9 mouse cellular contexts compared by ENCODE assay signal in genomic region chr5:21724427-21724826, GRCm38 (mm10). TPM values are rescaled to one million over a fixed set of nuclear protein-coding genes. Genes with fewer than 3 reads are reported as not detected.
DNase-seq lines count a peak whose midpoint lies in the region; ATAC-seq and TF ChIP-seq lines count a peak whose summit lies in the region.
"Had no signal": no experiment of that assay in that cellular context is flagged by ENCODE, and none has a peak within 500 bp of the region (broad histone marks: within the 10 kb centered on the region; RNA-seq: fewer than 3 reads in every experiment).

No protein-coding gene starts in this region.

- WGBS in stomach, embryonic 14.5 days: 36% methylated on average over 1 of the region's 1 CpGs
- 54% methylated on average over 1 of the region's 1 CpGs for WGBS in stomach, postnatal 0 days
- WGBS in limb, embryonic 14.5 days: 32% methylated on average over 1 of the region's 1 CpGs
- WGBS in stomach, embryonic 16.5 days: 49% methylated on average over 1 of the region's 1 CpGs

- H3K27ac ChIP-seq in stomach, embryonic 14.5 days (ENCODE audit: low read length): peak overlapping the region; percentile 21; the same call in 1 of the 2 replicates
- no peak overlapping the region for H3K27ac ChIP-seq in stomach, postnatal 0 days (replicated peaks)
- peak overlapping the region; percentile 77 for H3K27ac ChIP-seq in limb, embryonic 14.5 days (replicated peaks; ENCODE audit: low read depth, low read length)
- 0 out of 2 replicates have a peak overlapping the region, but pooled peaks have one; percentile 12 for H3K27ac ChIP-seq in stomach, embryonic 16.5 days (ENCODE audit: low read length)
- H3K27ac ChIP-seq: gastrocnemius, adult 2 months had no signal

- H3K9ac ChIP-seq in stomach, embryonic 14.5 days (replicated peaks; ENCODE audit: low read depth, low read length): no peak overlapping the region
- no peak overlapping the region for H3K9ac ChIP-seq in stomach, postnatal 0 days (ENCODE audit: low read length)
- no peak overlapping the region for H3K9ac ChIP-seq in limb, embryonic 14.5 days (ENCODE audit: low read depth, low read length, severe bottlenecking)
- no peak overlapping the region for H3K9ac ChIP-seq in stomach, embryonic 16.5 days (ENCODE audit: low read length)

- no peak for TF ChIP-seq EP300 in stomach, postnatal 0 days (optimal IDR thresholded peaks at IDR 0.05)

- ATAC-seq in frontal cortex, adult (ENCODE audit: low TSS enrichment): peak; percentile 41; the same call in 1 of the 2 replicates
- no peak for ATAC-seq in stomach, embryonic 14.5 days (ENCODE audit: insufficient number of reproducible peaks, insufficient read depth, low FRiP score, low read depth)
- ATAC-seq in stomach, postnatal 0 days (ENCODE audit: low FRiP score, low TSS enrichment): no peak
- ATAC-seq in limb, embryonic 14.5 days (ENCODE audit: low FRiP score, low read depth): no peak
- ATAC-seq in stomach, embryonic 16.5 days (ENCODE audit: insufficient read depth, low FRiP score): no peak

- no peaks in the 10 kb centered on the region for H3K4me1 ChIP-seq in stomach, embryonic 14.5 days (ENCODE audit: control insufficient read depth, insufficient read depth, low read length)
- H3K4me1 ChIP-seq in stomach, postnatal 0 days (replicated peaks; ENCODE audit: control insufficient read depth, insufficient read depth): no peaks in the 10 kb centered on the region
- peaks cover 8% of the 10 kb centered on the region; the same call in 1 of the 2 replicates for H3K4me1 ChIP-seq in limb, embryonic 14.5 days (ENCODE audit: control insufficient read depth, insufficient read depth, low read length)
- 0 out of 2 replicates have a peak, but pooled peaks cover 2% of the 10 kb centered on the region for H3K4me1 ChIP-seq in stomach, embryonic 16.5 days (ENCODE audit: control insufficient read depth, insufficient read depth, low read length)

- no peak for TF ChIP-seq CTCF in stomach, postnatal 0 days (IDR thresholded peaks at IDR 0.05; ENCODE audit: low read depth)

- no peak for TF ChIP-seq POLR2A in limb, embryonic 14.5 days (IDR thresholded peaks at IDR 0.05; ENCODE audit: borderline replicate concordance, extremely low read depth, insufficient read depth, insufficient read length)

- no peak overlapping the region for H3K4me2 ChIP-seq in stomach, embryonic 14.5 days (replicated peaks; ENCODE audit: low read depth, low read length)
- H3K4me2 ChIP-seq in stomach, postnatal 0 days (replicated peaks; ENCODE audit: low read depth): no peak overlapping the region
- no peak overlapping the region for H3K4me2 ChIP-seq in limb, embryonic 14.5 days (replicated peaks; ENCODE audit: low read depth, low read length, severe bottlenecking)
- no peak overlapping the region for H3K4me2 ChIP-seq in stomach, embryonic 16.5 days (ENCODE audit: low read depth, low read length)

- no peaks in the 10 kb centered on the region for H3K9me3 ChIP-seq in stomach, embryonic 14.5 days (ENCODE audit: control insufficient read depth, low read depth, low read length)
- H3K9me3 ChIP-seq in stomach, postnatal 0 days (ENCODE audit: control insufficient read depth, low read length): no peaks in the 10 kb centered on the region
- H3K9me3 ChIP-seq in limb, embryonic 14.5 days (ENCODE audit: control insufficient read depth, low read length): no peaks in the 10 kb centered on the region
- H3K9me3 ChIP-seq in stomach, embryonic 16.5 days (replicated peaks; ENCODE audit: control insufficient read depth, low read length): no peaks in the 10 kb centered on the region

- no peak overlapping the region for H3K4me3 ChIP-seq in stomach, embryonic 14.5 days (ENCODE audit: low read depth, low read length)
- H3K4me3 ChIP-seq in stomach, postnatal 0 days (ENCODE audit: low read depth, low read length): no peak overlapping the region
- H3K4me3 ChIP-seq in limb, embryonic 14.5 days (replicated peaks; ENCODE audit: low read length): no peak overlapping the region
- H3K4me3 ChIP-seq in stomach, embryonic 16.5 days (replicated peaks; ENCODE audit: low read length): no peak overlapping the region
- H3K4me3 ChIP-seq: gastrocnemius, adult 2 months had no signal

- H3K27me3 ChIP-seq in stomach, embryonic 14.5 days (ENCODE audit: control insufficient read depth, insufficient read depth, low read length): no peaks in the 10 kb centered on the region
- H3K27me3 ChIP-seq in stomach, postnatal 0 days (ENCODE audit: control insufficient read depth, insufficient read depth, low read length): no peaks in the 10 kb centered on the region
- H3K27me3 ChIP-seq in limb, embryonic 14.5 days (ENCODE audit: control insufficient read depth, insufficient read depth, low read length): no peaks in the 10 kb centered on the region
- no peaks in the 10 kb centered on the region for H3K27me3 ChIP-seq in stomach, embryonic 16.5 days (ENCODE audit: control insufficient read depth, insufficient read depth, low read length)

- no peaks in the 10 kb centered on the region for H3K36me3 ChIP-seq in stomach, embryonic 14.5 days (ENCODE audit: control insufficient read depth, insufficient read depth, low read length)
- H3K36me3 ChIP-seq in stomach, postnatal 0 days (ENCODE audit: control insufficient read depth, insufficient read depth, low read length): no peaks in the 10 kb centered on the region
- no peaks in the 10 kb centered on the region for H3K36me3 ChIP-seq in limb, embryonic 14.5 days (ENCODE audit: control insufficient read depth, insufficient read depth, low read length)
- H3K36me3 ChIP-seq in stomach, embryonic 16.5 days (ENCODE audit: control insufficient read depth, insufficient read depth, low read length): no peaks in the 10 kb centered on the region

- DNase-seq in frontal cortex, adult 2 months (ENCODE audit: extremely low spot score in 1 of 2, low spot score in 1 of 2): no peak
- DNase-seq in stomach, postnatal 0 days (ENCODE audit: low spot score): no peak
- no peak for DNase-seq in limb, embryonic 14.5 days (ENCODE audit: low spot score)
- no peak for DNase-seq in spleen, postnatal 10 days (ENCODE audit: low spot score in 2 of 2)
- no peak for DNase-seq in urinary bladder, adult 18-20 months (ENCODE audit: low spot score in 2 of 2)
- DNase-seq: gastrocnemius, adult 2 months had no signal

RNA-seq across cellular contexts. Expression of gene Pmpcb, which starts 12.5 kb away (rescaled TPM):
- polyA plus RNA-seq in frontal cortex, adult 2 months (2012; rRNA removed): 56.2 and 61.2 TPM in 2 replicates
- polyA plus RNA-seq in stomach, embryonic 14.5 days (2014; fragmentation: Nextera tagmentation; extraction: Ambion mirVana): 83.7 and 84.3 TPM in 2 replicates
- 53.6 and 56.7 TPM in 2 replicates for polyA plus RNA-seq in stomach, postnatal 0 days (2015; fragmentation: Nextera tagmentation; extraction: Ambion mirVana)
- 63.2 and 80.0 TPM in 2 replicates for polyA plus RNA-seq in limb, embryonic 14.5 days (2012; rRNA removed)
- polyA plus RNA-seq in limb, embryonic 14.5 days (2014; fragmentation: Nextera tagmentation; extraction: Ambion mirVana): 82.7 and 85.1 TPM in 2 replicates
- polyA plus RNA-seq in stomach, embryonic 16.5 days (2015; fragmentation: Nextera tagmentation; extraction: Ambion mirVana): 77.1 and 77.9 TPM in 2 replicates

RNA-seq across cellular contexts. Expression of gene Napepld, which starts 23.2 kb away (rescaled TPM):
- polyA plus RNA-seq in frontal cortex, adult 2 months (2012; rRNA removed): 7.6 and 7.8 TPM in 2 replicates
- 3.4 and 3.7 TPM in 2 replicates for polyA plus RNA-seq in stomach, embryonic 14.5 days (2014; fragmentation: Nextera tagmentation; extraction: Ambion mirVana)
- polyA plus RNA-seq in stomach, postnatal 0 days (2015; fragmentation: Nextera tagmentation; extraction: Ambion mirVana): 3.3 and 3.7 TPM in 2 replicates
- 2.3 and 2.7 TPM in 2 replicates for polyA plus RNA-seq in limb, embryonic 14.5 days (2012; rRNA removed)
- polyA plus RNA-seq in limb, embryonic 14.5 days (2014; fragmentation: Nextera tagmentation; extraction: Ambion mirVana): 2.1 and 2.2 TPM in 2 replicates
- 3.6 and 4.2 TPM in 2 replicates for polyA plus RNA-seq in stomach, embryonic 16.5 days (2015; fragmentation: Nextera tagmentation; extraction: Ambion mirVana)
